In the genomic region with DNA sequence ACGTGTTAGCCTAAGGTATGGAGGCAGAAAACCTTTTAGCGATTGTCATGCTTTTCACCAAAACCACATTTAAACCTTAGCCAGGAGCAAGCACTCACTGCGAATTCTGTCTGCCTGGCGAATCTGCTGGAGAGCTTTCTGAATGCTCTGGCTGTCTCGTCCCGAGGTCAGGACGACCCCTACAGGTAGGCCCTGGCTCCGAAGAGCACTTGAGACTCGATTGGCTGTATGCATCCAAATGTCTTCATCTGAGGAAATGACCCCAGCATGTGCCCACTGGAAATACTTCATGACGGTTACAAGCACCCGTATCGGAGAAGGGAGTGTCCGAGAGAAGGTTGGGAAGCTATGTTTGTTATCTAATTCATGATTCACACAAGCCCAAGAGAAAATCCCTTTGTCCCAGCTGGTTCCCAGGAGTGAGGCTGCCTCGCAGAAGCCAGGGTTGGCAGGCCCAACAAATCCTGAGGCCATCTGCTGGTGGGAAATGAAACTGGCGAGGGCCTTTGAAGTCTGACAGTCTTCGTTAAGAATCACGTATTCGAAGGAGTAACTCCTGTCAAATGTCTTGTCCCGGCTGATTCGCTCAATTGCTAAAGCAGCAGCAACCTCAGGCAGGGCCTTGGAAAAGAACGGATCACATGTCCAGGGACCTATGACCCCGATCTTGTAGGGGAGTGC, we compare ENCODE assay signal across 9 mouse cellular contexts. TPM values are rescaled to one million over a fixed set of nuclear protein-coding genes. Genes with fewer than 3 reads are reported as not detected.
DNase-seq lines count a peak whose midpoint lies in the region; ATAC-seq and TF ChIP-seq lines count a peak whose summit lies in the region.
"Had no signal": no experiment of that assay in that cellular context is flagged by ENCODE, and none has a peak within 500 bp of the region (broad histone marks: within the 10 kb centered on the region; RNA-seq: fewer than 3 reads in every experiment).

No protein-coding gene starts in this region.

- H3K27me3 ChIP-seq in heart, adult 2 months (ENCODE audit: control insufficient read depth, insufficient read depth, low read length) = no peaks in the 10 kb centered on the region
- H3K27me3 ChIP-seq in midbrain, embryonic 14.5 days (ENCODE audit: control insufficient read depth, insufficient read depth, low read length) = peaks cover 3% of the 10 kb centered on the region; the same call in 1 of the 2 replicates

- H3K4me3 ChIP-seq in heart, adult 2 months = no peak overlapping the region
- H3K4me3 ChIP-seq in left cerebral cortex, adult 2 months = no peak overlapping the region
- H3K4me3 ChIP-seq in midbrain, embryonic 14.5 days (replicated peaks; ENCODE audit: low read depth, low read length) = no peak overlapping the region

- peak; percentile 9 to 26 for DNase-seq in heart, adult 2 months
- no peak for DNase-seq in heart, adult 11 months
- peak; percentile 30 for DNase-seq in cerebellum, adult 9-10 months
- peak; percentile 6 for DNase-seq in hindlimb bud, embryonic 11.5 days (ENCODE audit: extremely low spot score, low read depth, low spot score)
- DNase-seq in left cerebral cortex, adult 2 months (ENCODE audit: extremely low spot score in 1 of 2, low spot score in 2 of 2) = peak; percentile 22 to 29
- peak; percentile 85 for DNase-seq in midbrain, embryonic 14.5 days

- H3K4me1 ChIP-seq in heart, adult 2 months (ENCODE audit: control insufficient read depth, insufficient read depth, low read length) = peaks cover 1% of the 10 kb centered on the region; the same call in 1 of the 2 replicates
- no peaks in the 10 kb centered on the region for H3K4me1 ChIP-seq in midbrain, embryonic 14.5 days (ENCODE audit: control insufficient read depth, insufficient read depth, low read length)

- TF ChIP-seq EP300 in heart, adult 2 months (IDR thresholded peaks at IDR 0.05; ENCODE audit: insufficient read depth, low read depth, low read length) = no peak

- H3K4me2 ChIP-seq in midbrain, embryonic 14.5 days (ENCODE audit: low read length) = peak overlapping the region; percentile 33

- intact Hi-C loops in heart, adult 2 months (cut with DNase I) = no loop called here
- intact Hi-C loops in left cerebral cortex, adult 2 months (cut with DNase I) = loop anchor here (10.0 kb wide), 1 partner anchor 974 kb away; no protein-coding TSS in a partner anchor

- H3K9me3 ChIP-seq in midbrain, embryonic 14.5 days (ENCODE audit: control insufficient read depth, low read length) = no peaks in the 10 kb centered on the region

- H3K36me3 ChIP-seq in heart, adult 2 months (ENCODE audit: control insufficient read depth, insufficient read depth, low read length) = no peaks in the 10 kb centered on the region
- no peaks in the 10 kb centered on the region for H3K36me3 ChIP-seq in midbrain, embryonic 14.5 days (ENCODE audit: control insufficient read depth, insufficient read depth, low read length)

- peak; percentile 59 for TF ChIP-seq CTCF in heart, adult 2 months (IDR thresholded peaks at IDR 0.05)
- TF ChIP-seq CTCF in left cerebral cortex, adult 2 months (IDR thresholded peaks at IDR 0.05) = peak; percentile 61

- TF ChIP-seq POLR2A in heart, adult 2 months (IDR thresholded peaks at IDR 0.05; ENCODE audit: insufficient read depth, low read depth, low read length) = no peak

- no peaks in the 10 kb centered on the region for H3K79me2 ChIP-seq in heart, adult 2 months (replicated peaks; ENCODE audit: control insufficient read depth, insufficient read depth, low read length)

- 34% methylated on average over 22 of the region's 22 CpGs for WGBS in heart, adult 2 months
- WGBS in midbrain, embryonic 14.5 days = 31% methylated on average over 22 of the region's 22 CpGs

- H3K9ac ChIP-seq in heart, adult 2 months (ENCODE audit: low read depth, low read length) = no peak overlapping the region
- no peak overlapping the region for H3K9ac ChIP-seq in midbrain, embryonic 14.5 days (replicated peaks; ENCODE audit: low read length)

- H3K27ac ChIP-seq in heart, adult 2 months = no peak overlapping the region
- no peak overlapping the region for H3K27ac ChIP-seq in left cerebral cortex, adult 2 months
- no peak overlapping the region for H3K27ac ChIP-seq in midbrain, embryonic 14.5 days (replicated peaks; ENCODE audit: low read depth, low read length)

- ATAC-seq in frontal cortex, adult (ENCODE audit: low TSS enrichment) = peak; percentile 93
- ATAC-seq in midbrain, embryonic 14.5 days (ENCODE audit: low FRiP score, low TSS enrichment) = peak; percentile 78; the same call in 1 of the 2 replicates
- ATAC-seq in megakaryocyte-erythroid progenitor cell, adult 5-6 weeks (replicated peaks; ENCODE audit: low FRiP score, low TSS enrichment, poor library complexity, severe bottlenecking) = no peak

RNA-seq across cellular contexts. Expression of a gene that starts 7.6 kb away (rescaled TPM):
- not detected for total RNA-seq in heart, adult 2 months (2021)
- polyA plus RNA-seq in heart, adult 2 months (2012; rRNA removed) = not detected in 2 replicates
- total RNA-seq in left cerebral cortex, adult 2 months (2021) = under 1 TPM; 0.68 to 0.72 TPM
- polyA plus RNA-seq in midbrain, embryonic 14.5 days (2014; fragmentation: Nextera tagmentation; extraction: Ambion mirVana) = 0.09 and 0.12 TPM in 2 replicates
- total RNA-seq in megakaryocyte-erythroid progenitor cell, adult 5-6 weeks (2014; fragmentation: Nextera tagmentation) = not detected in 2 replicates
- total RNA-seq in megakaryocyte-erythroid progenitor cell, adult 5-6 weeks (2017) = not detected in 2 replicates
- polyA plus RNA-seq: C2C12 had no signal

RNA-seq across cellular contexts. Expression of a gene that starts 37.4 kb away (rescaled TPM):
- 1 to 10 TPM; 6.9 to 7.4 TPM for total RNA-seq in heart, adult 2 months (2021)
- 2.7 and 5.2 TPM in 2 replicates for polyA plus RNA-seq in heart, adult 2 months (2012; rRNA removed)
- total RNA-seq in left cerebral cortex, adult 2 months (2021) = 10 to 100 TPM; 29.1 to 29.8 TPM
- polyA plus RNA-seq in midbrain, embryonic 14.5 days (2014; fragmentation: Nextera tagmentation; extraction: Ambion mirVana) = 19.3 and 21.4 TPM in 2 replicates
- total RNA-seq in megakaryocyte-erythroid progenitor cell, adult 5-6 weeks (2014; fragmentation: Nextera tagmentation) = 3.9 and 7.3 TPM in 2 replicates
- 10.6 and 15.8 TPM in 2 replicates for total RNA-seq in megakaryocyte-erythroid progenitor cell, adult 5-6 weeks (2017)
